Mouse (Mus musculus): ENCODE measurements around the gene Hspa12a.

The Hspa12a gene

DNA sequence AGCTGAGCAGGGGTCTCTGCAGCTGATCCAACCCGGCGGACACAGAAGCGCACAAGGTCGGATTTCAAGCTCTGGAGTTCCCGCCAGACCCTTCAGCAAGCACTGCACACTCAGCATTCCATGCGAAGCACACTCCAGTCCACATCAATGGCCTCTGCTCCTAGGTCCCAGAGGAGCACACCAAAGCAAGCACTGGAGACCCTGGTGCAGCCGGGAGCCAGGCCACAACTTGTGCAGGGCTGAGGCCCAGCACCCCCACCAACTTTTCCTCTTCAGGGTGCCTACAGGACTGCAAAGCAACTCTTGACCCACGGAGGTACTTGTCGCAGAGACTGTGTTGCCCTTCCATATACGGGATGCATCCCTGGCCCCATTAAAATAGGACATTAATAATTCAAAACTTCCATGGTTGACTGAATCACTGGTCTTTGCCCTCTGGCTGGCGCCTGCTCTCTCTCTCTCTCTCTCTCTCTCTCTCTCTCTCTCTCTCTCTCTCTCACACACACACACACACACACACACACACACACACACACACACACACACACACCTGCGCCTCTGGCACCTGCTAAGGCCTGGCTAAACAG lies 82.2 kb downstream of the Hspa12a start:
- peak; percentile 57 for ATAC-seq (ENCODE audit: insufficient number of reproducible peaks, low FRiP score, low TSS enrichment)

DNA sequence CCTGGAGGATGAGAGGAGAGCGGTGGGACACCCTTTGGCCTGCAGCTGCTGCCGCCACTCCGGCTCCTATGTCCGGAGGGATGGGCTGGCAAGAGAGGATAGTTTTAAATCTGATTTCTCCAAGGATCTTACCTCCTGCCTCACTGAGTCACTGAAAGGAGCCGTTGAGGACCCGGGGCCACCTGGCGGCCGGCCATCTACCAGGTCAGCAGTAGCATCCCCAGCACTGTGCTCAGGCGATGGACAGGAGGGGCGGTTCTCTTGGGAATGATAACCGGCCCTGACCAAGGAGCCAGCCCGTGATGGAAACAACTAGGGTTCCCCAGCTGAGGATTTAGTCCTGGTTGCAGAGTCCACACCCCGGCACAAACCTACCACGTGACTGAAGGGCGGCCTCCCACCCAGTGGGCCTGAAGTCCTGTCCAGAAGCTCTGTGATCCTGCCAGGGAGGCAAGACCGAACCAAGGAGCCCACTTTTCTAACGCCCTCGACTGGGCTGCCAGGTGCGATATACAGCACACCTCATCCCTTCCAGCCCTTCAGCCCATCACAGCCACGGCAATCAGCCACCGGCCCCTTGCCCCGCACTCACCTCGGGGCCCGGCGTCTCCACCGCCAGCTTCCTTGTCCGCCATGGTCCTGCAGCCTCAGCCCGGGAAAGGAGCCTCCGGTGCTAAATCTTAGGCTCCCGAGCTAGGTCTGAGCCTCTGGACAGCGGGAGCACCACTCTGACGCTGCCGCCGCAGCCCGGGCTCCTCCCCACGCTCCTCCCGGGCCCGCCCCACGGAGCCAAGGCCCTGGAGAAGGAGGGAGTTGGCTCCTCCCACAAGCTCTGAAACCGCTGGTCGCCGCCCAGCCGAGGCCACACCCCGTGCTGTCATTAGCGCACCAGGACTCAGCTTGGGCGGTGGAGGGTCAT lies 82.9 kb downstream of the Hspa12a start:
- peak; percentile 89 for ATAC-seq (ENCODE audit: insufficient number of reproducible peaks, low FRiP score, low TSS enrichment)

DNA sequence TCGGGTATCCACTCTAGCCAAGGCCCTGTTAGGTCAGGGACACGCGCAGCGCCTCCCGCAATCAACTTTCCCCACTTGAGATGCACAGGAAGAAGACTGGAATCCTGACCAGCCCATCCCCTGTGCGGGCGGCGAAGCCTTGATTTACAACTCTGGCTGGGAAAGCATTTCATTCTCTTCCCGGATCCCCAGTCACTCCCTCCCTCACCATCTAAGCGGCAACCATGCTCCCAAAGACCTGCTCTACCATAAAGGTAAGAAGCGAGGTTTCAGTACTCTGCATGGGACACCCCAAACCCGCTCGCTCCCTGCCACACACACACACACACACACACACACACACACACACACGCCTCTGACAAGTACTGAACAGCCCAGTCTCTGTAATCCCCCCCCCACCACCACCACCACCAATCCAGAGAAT lies 83.6 kb downstream of the Hspa12a start:
- ATAC-seq (ENCODE audit: insufficient number of reproducible peaks, low FRiP score, low TSS enrichment), result no peak

DNA sequence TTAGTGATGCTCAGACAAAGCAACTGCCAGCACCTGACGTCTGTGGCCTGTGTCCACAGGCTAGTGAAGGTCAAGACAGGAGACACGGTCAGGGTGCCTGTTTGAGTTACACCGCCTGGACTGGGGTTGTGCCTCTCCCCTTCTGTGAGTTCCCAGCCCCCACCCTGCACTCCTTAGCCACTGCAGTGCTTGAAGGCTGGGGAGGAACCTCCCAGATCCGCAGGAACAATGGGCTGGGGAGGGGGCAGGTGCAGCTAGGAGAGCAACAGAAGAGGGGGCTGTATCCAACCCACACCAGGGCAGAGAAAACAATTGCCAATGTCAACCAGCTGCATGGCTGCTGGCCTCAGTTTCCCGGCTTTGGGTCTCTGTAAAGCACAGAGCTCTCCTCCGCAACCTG lies 84.1 kb downstream of the Hspa12a start:
- no peak for ATAC-seq (ENCODE audit: insufficient number of reproducible peaks, low FRiP score, low TSS enrichment)

DNA sequence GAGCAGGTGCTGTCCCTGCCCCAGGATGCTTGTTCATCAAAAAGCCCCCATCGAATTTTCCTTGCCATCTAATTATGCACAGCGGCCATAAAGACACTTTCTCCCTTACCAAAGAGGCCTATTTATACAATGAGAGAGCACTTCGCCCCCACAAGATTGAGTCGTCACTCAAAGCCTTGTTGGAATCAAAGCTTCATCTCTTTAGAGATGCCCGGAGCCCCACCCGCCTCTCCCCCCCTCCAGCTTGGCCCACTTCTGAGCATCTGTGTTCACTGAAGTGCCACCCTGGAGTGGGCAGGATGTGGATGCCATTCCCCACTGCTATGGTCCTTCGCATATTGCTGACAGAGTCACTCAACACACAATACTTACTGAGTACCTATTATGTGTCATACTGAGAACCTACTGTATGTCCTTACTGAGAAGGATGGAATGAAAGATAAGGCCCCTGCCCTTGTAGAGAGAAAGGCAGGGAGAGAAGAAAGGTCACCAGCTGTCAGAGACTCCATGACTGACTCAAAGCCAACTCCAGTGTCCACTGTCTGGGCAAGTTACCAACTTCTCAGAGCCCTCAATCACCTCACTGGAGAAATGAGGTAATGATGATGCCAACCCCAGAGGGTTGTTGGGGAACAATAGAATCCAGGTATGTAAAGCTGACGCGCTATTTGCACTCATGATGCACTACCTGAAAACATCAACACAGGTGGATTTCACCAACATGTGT lies 87.2 kb downstream of the Hspa12a start:
- ATAC-seq (ENCODE audit: insufficient number of reproducible peaks, low FRiP score, low TSS enrichment), result no peak

DNA sequence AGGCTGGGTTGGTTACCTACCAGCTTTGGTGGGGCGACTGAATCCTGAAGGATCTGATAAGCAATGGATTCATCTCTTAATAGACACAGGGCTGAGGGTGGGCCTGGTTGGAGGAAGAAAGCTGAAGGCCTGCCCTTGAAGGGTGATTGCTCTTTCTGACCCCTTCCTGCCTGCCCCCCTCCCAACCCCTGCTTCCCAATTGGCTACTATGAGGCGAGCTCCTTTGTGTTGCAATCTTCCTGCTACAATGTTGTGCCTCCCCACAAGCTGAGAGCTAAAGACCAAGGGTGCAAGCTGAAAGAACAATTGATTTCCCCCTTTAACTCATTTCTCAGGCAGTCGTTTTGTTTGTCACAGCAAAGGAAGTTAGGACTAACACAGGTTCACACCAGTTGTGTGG lies 88.6 kb downstream of the Hspa12a start:
- ATAC-seq (ENCODE audit: insufficient number of reproducible peaks, low FRiP score, low TSS enrichment), result no peak

DNA sequence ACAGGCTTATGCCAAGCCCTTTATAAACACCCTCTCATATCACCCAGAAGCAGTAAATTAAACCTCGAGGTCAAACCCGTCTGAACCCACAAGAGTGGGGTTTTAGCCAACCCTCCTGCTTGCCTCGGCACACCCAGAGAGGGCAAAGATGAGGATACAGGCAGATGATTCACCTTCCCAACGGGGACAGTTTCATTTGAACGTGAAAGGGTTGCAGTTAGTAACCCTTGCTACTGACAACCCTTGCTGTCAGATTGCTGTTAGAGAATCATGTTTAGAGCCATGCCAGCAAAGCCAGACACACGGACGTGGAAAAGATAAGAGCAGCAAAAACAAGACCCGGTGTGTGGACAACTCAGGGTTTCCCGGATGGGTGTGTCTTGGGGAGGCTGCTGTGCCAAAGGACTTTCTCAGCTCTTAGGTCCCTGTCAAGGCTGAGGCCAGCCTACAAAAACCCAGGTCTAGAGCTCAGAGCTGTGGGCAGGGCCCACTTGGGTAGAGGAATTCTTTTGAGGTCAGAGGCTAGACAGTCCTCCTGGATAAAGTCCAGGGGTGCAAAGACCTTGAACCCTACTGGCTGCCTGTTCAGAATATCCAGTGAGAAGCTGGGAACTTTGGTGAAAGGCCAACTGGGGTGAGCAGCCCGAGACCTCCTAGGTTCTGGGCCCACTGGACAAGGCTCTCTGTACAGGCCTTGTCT lies 90.3 kb downstream of the Hspa12a start:
- no peak for ATAC-seq (ENCODE audit: insufficient number of reproducible peaks, low FRiP score, low TSS enrichment)

DNA sequence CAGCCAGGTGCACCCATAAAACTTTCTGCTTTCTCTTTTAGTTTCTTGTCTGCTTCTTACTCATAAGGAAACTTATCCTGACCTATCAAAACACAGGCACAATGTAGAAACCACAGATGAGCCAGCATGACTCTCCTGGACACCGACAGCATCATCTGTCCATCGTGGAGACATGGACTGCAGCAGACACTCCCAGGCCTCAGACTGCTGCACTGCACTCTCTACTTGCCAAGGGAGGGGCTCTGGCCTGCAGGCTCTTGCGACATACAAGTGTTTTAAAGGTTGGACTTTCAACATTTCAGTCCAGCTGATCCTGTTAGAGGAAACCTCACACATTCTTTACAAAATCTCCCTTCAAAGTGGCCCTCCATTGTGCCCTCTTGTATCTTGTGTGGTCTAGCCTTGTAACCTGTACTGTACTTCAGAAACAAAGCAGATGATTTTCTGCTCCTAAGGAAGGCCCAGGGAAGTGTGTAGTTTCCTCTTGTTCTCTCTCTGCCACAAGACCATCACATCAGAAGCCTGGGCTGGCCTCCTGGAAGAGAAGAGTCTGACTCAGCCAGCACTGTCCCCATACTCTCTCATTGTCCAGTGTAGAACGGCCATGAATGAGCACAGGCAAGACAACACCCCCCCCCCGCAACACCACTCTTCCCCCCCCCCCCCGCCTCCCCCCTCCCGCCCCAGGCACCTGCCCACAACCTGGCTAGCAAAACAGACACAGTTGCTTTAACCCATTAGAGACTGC lies 92.6 kb downstream of the Hspa12a start:
- ATAC-seq (ENCODE audit: insufficient number of reproducible peaks, low FRiP score, low TSS enrichment), result no peak

DNA sequence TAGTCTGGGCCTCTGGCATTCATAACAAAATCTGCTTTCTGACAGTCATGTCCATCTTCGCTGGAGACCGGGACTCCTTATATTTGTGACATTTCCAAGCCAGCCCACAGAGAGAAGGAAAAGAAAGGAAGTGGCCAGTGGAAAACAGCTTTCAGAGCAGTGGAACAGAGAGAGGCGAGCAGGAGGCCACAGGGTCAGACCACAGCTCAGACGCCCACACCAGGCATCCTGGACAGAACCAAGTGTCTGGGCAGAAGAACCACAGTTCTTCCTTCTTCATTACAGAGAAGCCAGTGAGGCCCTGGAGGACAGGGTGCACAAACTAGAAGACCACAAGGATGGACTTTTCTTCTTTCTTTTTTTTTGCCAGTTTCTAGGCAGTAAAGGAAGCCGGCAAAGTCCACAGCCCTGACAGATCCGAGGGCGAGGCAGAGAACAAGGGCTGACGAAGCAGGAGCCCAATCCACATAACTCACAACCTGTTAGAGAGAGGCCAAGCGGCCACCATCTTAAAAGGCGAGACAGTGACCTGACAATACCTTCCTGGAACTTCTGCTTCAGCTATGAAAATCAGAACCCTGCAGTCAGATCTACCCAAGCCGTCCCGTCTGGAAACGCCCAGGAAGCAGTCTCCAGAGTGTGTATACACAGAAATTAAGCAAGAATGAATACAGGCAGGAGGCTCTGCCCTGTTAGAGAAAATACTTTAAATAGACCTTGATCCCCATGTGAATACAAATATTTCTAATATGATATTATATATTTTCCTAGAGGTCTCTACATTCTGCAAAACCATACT lies 93.9 kb downstream of the Hspa12a start:
- no peak for ATAC-seq (ENCODE audit: insufficient number of reproducible peaks, low FRiP score, low TSS enrichment)

DNA sequence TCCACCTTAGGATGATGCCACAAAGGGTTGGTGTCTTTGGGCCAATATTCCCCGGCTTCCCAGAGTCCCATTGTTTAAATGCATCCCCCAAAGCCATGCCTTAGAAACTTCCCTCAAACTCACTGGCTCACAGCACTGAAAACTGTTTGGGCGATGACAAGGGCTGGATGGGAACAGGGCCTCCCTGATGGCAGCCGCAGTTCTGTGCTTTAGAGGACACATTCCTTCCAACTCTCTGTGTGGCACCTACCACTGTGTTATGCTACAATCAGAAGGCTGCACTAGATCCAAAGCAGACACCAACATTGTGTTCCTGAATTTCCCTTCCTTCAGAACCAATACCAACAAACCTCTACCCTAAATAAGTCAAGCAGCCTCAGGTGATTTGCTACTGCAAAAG lies 99.8 kb downstream of the Hspa12a start:
- ATAC-seq (ENCODE audit: insufficient number of reproducible peaks, low FRiP score, low TSS enrichment), result no peak

DNA sequence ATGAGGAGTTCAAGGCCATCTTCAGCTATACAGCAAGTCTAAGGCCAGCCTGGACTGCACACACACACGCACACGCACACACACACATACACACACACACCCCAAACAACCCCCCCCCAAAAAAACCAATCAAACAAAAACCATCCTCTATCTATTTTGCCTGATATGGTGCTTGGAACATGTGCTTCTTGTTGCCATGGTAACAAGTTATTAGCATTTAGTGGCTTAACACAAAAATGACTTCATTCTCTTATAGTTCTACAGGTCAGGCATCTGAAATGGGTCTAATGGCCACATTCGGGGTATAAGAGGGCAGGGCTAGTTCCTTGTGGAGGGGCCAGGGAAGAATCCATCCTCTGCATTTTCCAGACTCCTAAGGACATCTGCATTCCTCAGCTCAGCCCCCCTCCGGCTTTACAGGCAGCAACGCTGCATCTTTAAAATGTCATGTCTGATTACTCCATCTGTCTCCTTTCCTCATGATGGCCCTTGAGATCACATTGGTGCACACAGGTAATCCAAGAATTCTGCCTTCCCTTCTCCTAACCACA lies 102.7 kb downstream of the Hspa12a start:
- no peak for ATAC-seq (ENCODE audit: insufficient number of reproducible peaks, low FRiP score, low TSS enrichment)

DNA sequence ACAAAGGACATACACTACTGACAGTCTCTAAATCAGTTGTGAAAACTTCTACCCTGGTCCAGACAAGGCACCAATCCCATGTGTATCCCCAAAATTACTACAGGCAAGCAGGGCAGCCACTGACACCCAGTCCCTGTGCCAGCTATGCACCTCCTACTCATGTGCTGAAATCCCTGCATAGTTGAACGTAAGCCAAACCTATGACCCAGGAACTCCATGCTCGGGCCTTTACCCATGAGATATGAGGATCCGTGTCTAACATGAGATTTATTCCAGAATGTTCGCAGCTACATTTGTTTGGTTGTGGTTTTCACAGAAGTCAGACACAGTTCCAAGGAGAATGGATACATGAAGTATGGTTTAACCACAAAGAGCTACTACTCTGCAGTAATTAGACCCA lies 103.6 kb downstream of the Hspa12a start:
- no peak for ATAC-seq (ENCODE audit: insufficient number of reproducible peaks, low FRiP score, low TSS enrichment)

DNA sequence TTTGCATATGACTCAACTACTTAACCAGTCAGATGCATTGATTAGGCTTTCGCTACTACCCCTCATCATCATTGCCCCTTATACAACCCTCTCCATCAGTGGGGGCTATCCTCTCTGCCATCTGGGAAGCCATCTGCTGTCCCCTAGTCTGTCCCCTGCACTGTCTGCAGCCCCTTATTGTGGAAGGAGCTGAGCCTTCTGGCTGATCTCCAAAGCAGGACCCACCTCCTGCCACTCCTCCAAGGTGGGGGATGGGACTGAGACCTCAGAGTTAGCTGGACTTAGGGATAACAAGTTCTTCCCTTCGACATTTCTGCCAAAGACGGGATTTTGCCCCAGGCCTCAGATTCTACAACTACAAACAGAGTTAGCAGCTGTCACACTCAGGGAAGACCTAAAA lies 104.1 kb downstream of the Hspa12a start:
- ATAC-seq (ENCODE audit: insufficient number of reproducible peaks, low FRiP score, low TSS enrichment), result no peak

DNA sequence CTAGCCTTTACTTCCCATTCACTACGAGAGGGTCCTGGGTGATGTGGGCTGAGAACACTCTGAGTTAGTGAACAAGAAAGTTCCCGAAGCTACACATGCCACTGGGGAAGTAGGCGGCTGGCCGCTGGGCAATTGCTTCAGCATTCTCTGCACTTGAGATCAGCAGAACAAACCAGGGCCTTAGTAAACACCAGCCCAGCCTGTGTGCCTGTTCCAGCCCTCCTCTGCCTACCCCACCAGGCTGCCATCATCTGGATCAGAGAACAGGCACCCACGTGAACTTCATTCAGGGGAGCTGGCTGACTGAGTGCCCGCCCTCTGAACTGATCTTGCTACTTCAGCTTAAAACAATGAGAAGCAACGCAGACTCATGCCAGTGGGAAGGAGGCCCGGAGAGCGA lies 104.7 kb downstream of the Hspa12a start:
- no peak for ATAC-seq (ENCODE audit: insufficient number of reproducible peaks, low FRiP score, low TSS enrichment)

DNA sequence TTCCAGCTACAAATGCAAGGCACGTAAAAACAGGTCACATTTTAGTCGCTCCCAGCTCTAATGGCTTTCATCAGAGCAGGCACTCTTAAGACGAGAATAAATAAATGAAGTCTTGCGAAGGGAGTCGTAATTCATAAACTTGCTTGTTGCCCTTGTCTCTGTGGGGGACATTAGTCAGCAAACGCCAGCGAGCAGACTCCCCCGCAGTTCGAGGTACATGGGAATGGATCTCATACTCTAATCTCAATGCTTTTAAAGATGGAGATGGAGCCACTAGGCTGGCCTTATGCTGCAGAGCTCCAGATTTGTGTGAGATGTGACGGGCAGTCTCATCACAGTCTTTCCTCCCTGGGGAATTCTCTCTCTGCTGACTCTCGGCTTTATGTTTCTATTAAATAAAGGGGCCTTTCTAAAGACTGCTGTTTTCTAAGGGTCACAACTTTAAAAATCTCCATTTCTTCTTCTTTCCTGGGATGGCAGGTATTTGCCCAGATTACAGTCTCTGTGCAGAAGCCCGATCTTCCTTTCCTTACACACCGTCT lies 109.7 kb downstream of the Hspa12a start:
- no peak for ATAC-seq (ENCODE audit: insufficient number of reproducible peaks, low FRiP score, low TSS enrichment)

DNA sequence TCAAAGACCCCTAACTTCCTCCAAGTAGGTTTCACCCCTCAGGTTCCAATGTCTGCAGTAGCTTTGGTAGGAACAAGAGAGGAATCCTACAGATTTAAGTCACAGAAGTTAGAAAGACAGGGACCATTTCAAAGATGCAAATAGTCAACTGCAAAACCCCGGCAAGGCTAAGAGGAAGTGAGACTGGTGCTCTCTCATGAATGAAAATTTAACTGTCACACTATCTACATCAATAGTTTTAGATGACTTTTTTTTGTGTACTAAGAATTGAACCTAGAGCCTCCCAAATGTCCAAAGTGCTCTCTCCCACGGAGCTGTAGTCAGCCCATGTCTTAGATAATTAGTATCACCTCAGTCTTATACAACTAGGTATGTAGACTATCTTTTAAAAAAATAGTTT lies 110.5 kb downstream of the Hspa12a start:
- no peak for ATAC-seq (ENCODE audit: insufficient number of reproducible peaks, low FRiP score, low TSS enrichment)

DNA sequence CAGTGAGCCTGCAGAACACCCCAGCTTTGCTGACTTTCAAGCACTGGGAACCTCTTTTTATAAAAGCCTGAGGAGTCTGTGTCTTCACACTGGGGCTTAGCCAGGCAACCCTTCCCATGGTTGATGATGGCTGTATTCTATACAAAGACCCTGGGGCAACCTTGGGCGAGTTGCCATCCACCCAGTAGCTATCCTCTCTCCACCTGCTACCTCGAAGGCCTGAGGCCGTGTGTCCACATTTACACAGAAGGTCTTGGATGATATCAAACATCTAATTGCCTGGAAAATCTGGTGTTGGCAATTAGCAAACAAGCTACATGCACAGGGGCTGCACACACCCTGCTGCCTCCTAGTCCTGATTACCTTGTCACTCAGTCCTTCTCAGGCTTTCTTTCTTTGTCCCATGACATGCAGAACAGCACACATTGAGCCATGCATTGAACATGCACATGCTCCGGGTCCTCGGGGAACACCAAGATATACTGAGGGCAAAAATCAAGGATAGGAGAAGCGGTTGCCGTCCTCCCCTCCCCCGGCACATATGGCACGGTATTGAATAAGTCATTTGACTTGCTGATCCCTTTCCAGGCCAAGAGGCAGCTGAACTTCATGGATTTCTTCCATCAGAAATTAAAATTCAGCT lies 112.1 kb downstream of the Hspa12a start:
- ATAC-seq (ENCODE audit: insufficient number of reproducible peaks, low FRiP score, low TSS enrichment), result no peak

DNA sequence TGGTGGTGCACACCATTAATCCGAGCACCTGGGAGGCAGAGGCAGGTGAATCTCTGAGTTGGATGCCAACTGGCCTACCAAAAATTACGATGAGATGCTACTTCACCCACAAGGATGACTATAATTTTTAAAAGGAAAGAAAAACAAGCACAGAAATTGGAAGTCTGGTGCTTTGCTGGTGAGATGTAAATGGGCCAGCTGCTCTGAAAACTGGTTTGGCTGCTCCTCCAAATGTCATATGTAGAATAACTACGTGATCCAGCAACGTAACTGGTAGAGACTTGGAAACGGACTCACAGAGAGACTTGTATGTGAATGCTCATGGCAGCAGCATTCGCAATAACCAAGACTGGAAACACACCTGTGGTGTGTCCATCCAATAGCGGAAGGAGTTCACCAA lies 113.3 kb downstream of the Hspa12a start:
- ATAC-seq (ENCODE audit: insufficient number of reproducible peaks, low FRiP score, low TSS enrichment), result no peak

All from cerebellum, adult (tissue).